Comparison of ENCODE assay signal across 8 mouse cellular contexts in genomic region chr5:113736522-113737164, GRCm38 (mm10). TPM values are rescaled to one million over a fixed set of nuclear protein-coding genes. Genes with fewer than 3 reads are reported as not detected.
DNase-seq lines count a peak whose midpoint lies in the region; ATAC-seq and TF ChIP-seq lines count a peak whose summit lies in the region.

No protein-coding gene starts in this region.

- no peaks in the 10 kb centered on the region for H3K36me3 ChIP-seq in kidney, adult 2 months (ENCODE audit: control insufficient read depth, insufficient read depth, low read length)
- H3K36me3 ChIP-seq in forebrain, embryonic 14.5 days (ENCODE audit: control insufficient read depth, insufficient read depth, low read length): peaks cover 38% of the 10 kb centered on the region
- H3K36me3 ChIP-seq in liver, postnatal 0 days (replicated peaks; ENCODE audit: insufficient read depth, low read length): peaks cover 36% of the 10 kb centered on the region

- 43% methylated on average over 15 of the region's 15 CpGs for WGBS in kidney, adult 2 months
- 50% methylated on average over 15 of the region's 15 CpGs for WGBS in forebrain, embryonic 14.5 days
- 41% methylated on average over 15 of the region's 15 CpGs for WGBS in liver, postnatal 0 days (ENCODE audit: insufficient replicate concordance)

- peaks cover 4% of the 10 kb centered on the region; the same call in 1 of the 2 replicates for H3K4me1 ChIP-seq in kidney, adult 2 months (ENCODE audit: control insufficient read depth, insufficient read depth, low read length)
- H3K4me1 ChIP-seq in forebrain, embryonic 14.5 days (ENCODE audit: control insufficient read depth, insufficient read depth, low read length): peaks cover 6% of the 10 kb centered on the region; the same call in 1 of the 2 replicates
- peaks cover 15% of the 10 kb centered on the region for H3K4me1 ChIP-seq in liver, postnatal 0 days (ENCODE audit: insufficient read depth)

- no peak for TF ChIP-seq CTCF in kidney, adult 2 months (conservative IDR thresholded peaks at IDR 0.05; ENCODE audit: insufficient read depth, insufficient read length, low read depth, low read length)
- TF ChIP-seq CTCF in liver, postnatal 0 days (IDR thresholded peaks at IDR 0.05; ENCODE audit: low read depth): peak; percentile 7; the same call in 1 of the 2 replicates

- no peak for ATAC-seq in forebrain, embryonic 14.5 days
- no peak for ATAC-seq in liver, postnatal 0 days

- no peaks in the 10 kb centered on the region for H3K27me3 ChIP-seq in kidney, adult 2 months (replicated peaks; ENCODE audit: control insufficient read depth, insufficient read depth, low read length)
- no peaks in the 10 kb centered on the region for H3K27me3 ChIP-seq in forebrain, embryonic 14.5 days (replicated peaks; ENCODE audit: control insufficient read depth, insufficient read depth, low read length)
- no peaks in the 10 kb centered on the region for H3K27me3 ChIP-seq in liver, postnatal 0 days (ENCODE audit: insufficient read depth, low read length)

- DNase-seq in kidney, adult 2 months: no peak
- DNase-seq in kidney, postnatal 36 days: no peak
- peak; percentile 66 for DNase-seq in MN1 (ENCODE audit: low spot score)
- DNase-seq in forebrain, embryonic 14.5 days (ENCODE audit: low spot score): no peak
- DNase-seq in liver, postnatal 0 days: no peak
- no peak for DNase-seq in frontal cortex, postnatal 25 days (ENCODE audit: low spot score in 2 of 2)
- DNase-seq in ovary, postnatal 36 days (ENCODE audit: low spot score): no peak
- DNase-seq in spleen, adult 18-20 months: no peak

- no peaks in the 10 kb centered on the region for H3K9me3 ChIP-seq in forebrain, embryonic 14.5 days (replicated peaks; ENCODE audit: control insufficient read depth, low read length)
- H3K9me3 ChIP-seq in liver, postnatal 0 days (ENCODE audit: low read length): no peaks in the 10 kb centered on the region

- peak overlapping the region; percentile 77 for H3K4me3 ChIP-seq in kidney, adult 2 months (ENCODE audit: insufficient read depth, low read depth, low read length)
- H3K4me3 ChIP-seq in forebrain, embryonic 14.5 days (ENCODE audit: low read depth, low read length): peak overlapping the region; percentile 60
- peak overlapping the region; percentile 60 for H3K4me3 ChIP-seq in liver, postnatal 0 days (ENCODE audit: low read depth, low read length)

- H3K27ac ChIP-seq in kidney, adult 2 months (ENCODE audit: insufficient read depth, low read depth, low read length): no peak overlapping the region
- peak overlapping the region; percentile 97; the same call in 1 of the 2 replicates for H3K27ac ChIP-seq in forebrain, embryonic 14.5 days (ENCODE audit: low read depth, low read length)
- peak overlapping the region; percentile 88 for H3K27ac ChIP-seq in liver, postnatal 0 days (ENCODE audit: low read depth)

- TF ChIP-seq POLR2A in kidney, adult 2 months (IDR thresholded peaks at IDR 0.05; ENCODE audit: low read depth, low read length): no peak

- H3K9ac ChIP-seq in forebrain, embryonic 14.5 days (ENCODE audit: low read length): peak overlapping the region; percentile 64
- peak overlapping the region; percentile 61 for H3K9ac ChIP-seq in liver, postnatal 0 days (replicated peaks)

- peak overlapping the region; percentile 86 for H3K4me2 ChIP-seq in forebrain, embryonic 14.5 days (ENCODE audit: low read length)
- H3K4me2 ChIP-seq in liver, postnatal 0 days (ENCODE audit: low read depth, low read length): peak overlapping the region; percentile 88

- no peak for TF ChIP-seq EP300 in liver, postnatal 0 days (IDR thresholded peaks at IDR 0.05; ENCODE audit: low read depth)

RNA-seq across cellular contexts. Expression of gene Ficd, which starts 1.0 kb away (rescaled TPM):
- 6.7 and 7.1 TPM in 2 replicates for polyA plus RNA-seq in kidney, adult 2 months (2012; rRNA removed)
- polyA plus RNA-seq in forebrain, embryonic 14.5 days (2014; fragmentation: Nextera tagmentation; extraction: Ambion mirVana): 5.0 and 5.8 TPM in 2 replicates
- 2.6 and 2.8 TPM in 2 replicates for polyA plus RNA-seq in liver, postnatal 0 days (2015; fragmentation: Nextera tagmentation; extraction: Ambion mirVana)

RNA-seq across cellular contexts. Expression of gene 1700069L16Rik, which starts 12.1 kb away (rescaled TPM):
- not detected in 2 replicates for polyA plus RNA-seq in kidney, adult 2 months (2012; rRNA removed)
- not detected in 2 replicates for polyA plus RNA-seq in forebrain, embryonic 14.5 days (2014; fragmentation: Nextera tagmentation; extraction: Ambion mirVana)
- polyA plus RNA-seq in liver, postnatal 0 days (2015; fragmentation: Nextera tagmentation; extraction: Ambion mirVana): not detected in 2 replicates

RNA-seq across cellular contexts. Expression of gene Sart3, which starts 35.7 kb away (rescaled TPM):
- polyA plus RNA-seq in kidney, adult 2 months (2012; rRNA removed): 13.4 TPM in 2 replicates
- 27.3 and 38.8 TPM in 2 replicates for polyA plus RNA-seq in forebrain, embryonic 14.5 days (2014; fragmentation: Nextera tagmentation; extraction: Ambion mirVana)
- 6.9 and 7.9 TPM in 2 replicates for polyA plus RNA-seq in liver, postnatal 0 days (2015; fragmentation: Nextera tagmentation; extraction: Ambion mirVana)

RNA-seq across cellular contexts. Expression of gene Iscu, which starts 35.9 kb away (rescaled TPM):
- polyA plus RNA-seq in kidney, adult 2 months (2012; rRNA removed): 355 and 370 TPM in 2 replicates
- polyA plus RNA-seq in forebrain, embryonic 14.5 days (2014; fragmentation: Nextera tagmentation; extraction: Ambion mirVana): 101 TPM in 2 replicates
- 109 TPM in 2 replicates for polyA plus RNA-seq in liver, postnatal 0 days (2015; fragmentation: Nextera tagmentation; extraction: Ambion mirVana)
